Mouse (Mus musculus) kidney, postnatal 14 days (tissue): ENCODE results near the gene Slc7a6os.

Experiments used
- DNase-seq: peaks from one replicate; pipeline ENCODE4 v3.0.0; 2022; ENCODE audit warnings: mixed read lengths

Gene Slc7a6os

DNA sequence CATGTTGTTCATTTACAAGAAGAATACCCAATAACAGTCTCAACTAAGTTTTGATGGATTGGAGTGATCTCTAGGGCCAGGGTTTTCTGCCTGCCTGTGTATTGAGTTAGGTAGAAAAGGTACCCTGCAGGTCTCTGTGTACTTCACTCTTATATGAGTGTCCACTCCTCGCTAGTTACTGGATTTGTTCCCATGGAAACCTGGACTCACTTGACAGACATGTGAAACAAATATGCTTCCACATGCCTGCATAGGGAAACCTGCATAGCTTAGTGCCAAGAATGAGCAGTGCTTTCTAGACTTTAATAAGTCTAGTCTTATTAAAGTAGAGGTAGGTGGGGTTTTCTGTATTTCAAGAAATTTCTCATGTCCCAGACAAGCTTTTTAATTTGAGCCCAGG is 33.8 kb downstream of the Slc7a6os start:
- no peak for DNase-seq

GRCm38 (mm10) chr8:106173566-106173965 is 37.2 kb downstream of the Slc7a6os start:
- no peak for DNase-seq

- no peak for DNase-seq
Observed at GRCm38 (mm10) chr8:106169934-106170480, 40.7 kb downstream of the Slc7a6os start.

GRCm38 (mm10) chr8:106169017-106169933 is 41.5 kb downstream of the Slc7a6os start:
- peak; percentile 40 for DNase-seq

GRCm38 (mm10) chr8:106168356-106169016 is 42.2 kb downstream of the Slc7a6os start, which contains the start of gene Slc7a6:
Gene Slc7a6, plus strand, starts transcription at chr8:106168857.
- peak; percentile 88 for DNase-seq

DNA sequence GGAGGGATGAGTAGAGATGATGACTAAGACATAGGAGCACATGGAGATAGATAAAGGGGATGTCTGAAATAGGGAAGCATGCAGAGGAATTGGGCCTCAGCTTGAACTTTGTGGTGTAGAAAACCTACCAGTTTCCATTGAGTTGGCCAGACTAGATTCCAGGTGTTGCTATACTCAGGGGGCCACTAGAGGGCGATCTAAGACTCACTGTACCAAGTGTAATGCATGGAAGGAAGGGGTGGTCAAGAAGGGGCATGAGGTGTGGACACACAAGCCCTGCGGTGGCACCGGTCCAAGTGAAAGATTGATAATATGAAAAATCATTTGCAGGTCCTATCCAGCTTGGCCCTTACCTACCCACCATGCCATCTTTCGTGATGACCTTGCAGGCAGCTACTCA is 45.3 kb downstream of the Slc7a6os start:
- peak; percentile 75 for DNase-seq

- no peak for DNase-seq
Observed at GRCm38 (mm10) chr8:106163251-106163650, 47.5 kb downstream of the Slc7a6os start.

DNA sequence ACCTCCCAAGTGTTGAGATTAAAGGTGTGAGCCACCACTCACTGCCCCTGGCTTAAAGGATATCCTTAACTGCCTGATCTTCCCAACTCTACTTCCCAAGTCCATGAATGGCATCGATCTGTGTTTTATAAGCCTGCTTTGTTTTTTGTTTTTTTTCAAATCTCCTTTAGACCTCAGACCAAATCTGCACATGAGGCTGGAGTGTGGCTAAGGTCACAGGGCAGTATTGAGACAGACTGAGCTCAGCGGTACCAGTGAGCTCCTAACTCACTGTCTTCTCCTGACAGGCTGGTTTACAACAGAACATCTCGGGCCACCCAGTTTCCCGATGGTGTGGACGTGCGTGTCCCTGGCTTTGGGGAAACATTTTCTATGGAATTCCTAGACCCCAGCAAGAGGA is 50.9 kb downstream of the Slc7a6os start:
- DNase-seq: no peak

- no peak for DNase-seq
Observed at GRCm38 (mm10) chr8:106158381-106158780, 52.4 kb downstream of the Slc7a6os start.

GRCm38 (mm10) chr8:106157419-106157818 is 53.3 kb downstream of the Slc7a6os start:
- DNase-seq: no peak

GRCm38 (mm10) chr8:106152876-106153275 is 57.9 kb downstream of the Slc7a6os start:
- DNase-seq: no peak

DNA sequence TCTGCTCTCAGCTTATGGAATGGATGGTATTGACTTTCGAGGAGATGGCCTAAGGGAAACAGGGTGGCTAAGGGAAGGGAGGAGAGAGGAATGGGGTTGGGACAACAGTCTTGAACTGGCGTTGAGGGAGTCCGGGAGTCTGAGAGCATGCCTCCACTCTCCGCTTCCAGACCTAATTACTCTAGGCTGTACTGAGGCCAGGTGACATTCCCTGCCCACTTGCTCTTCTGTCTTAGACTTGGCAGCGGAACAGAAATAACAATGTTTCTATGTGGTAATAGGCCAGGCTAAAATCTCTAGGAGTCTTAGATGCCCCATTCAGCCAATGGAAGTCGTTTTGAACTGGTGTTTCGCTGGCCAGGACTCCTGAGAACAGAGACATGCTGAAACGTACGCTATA is 59.7 kb downstream of the Slc7a6os start:
- no peak for DNase-seq
